Mouse (Mus musculus) neural tube, embryonic 12.5 days (tissue): ENCODE results near the gene Nr3c2. TPM values are rescaled to one million over a fixed set of nuclear protein-coding genes. Genes with fewer than 3 reads are reported as not detected.

ENCODE experiments used
- ATAC-seq: fragments of 200-750 bp; cut with Nextera tagmentation; 2 replicates; pipeline ENCODE4 v1.8.0; 2017; ENCODE audit warnings: low read depth, mild to moderate bottlenecking, moderate TSS enrichment, moderate library complexity; ENCODE audit not compliant: low FRiP score
- H3K27ac ChIP-seq: fragments of 300-500 bp; sonication (generic); 2 replicates; pipeline ENCODE4 v1.5.1; 2016
- H3K27me3 ChIP-seq: fragments of 300-500 bp; sonication (generic); replicated peaks from 2 replicates; pipeline ENCODE4 v1.6.1; 2016; ENCODE audit warnings: mild to moderate bottlenecking
- H3K36me3 ChIP-seq: fragments of 300-500 bp; sonication (generic); 2 replicates; pipeline ENCODE4 v1.6.1; 2016; ENCODE audit warnings: mild to moderate bottlenecking
- H3K4me1 ChIP-seq: fragments of 300-500 bp; sonication (generic); 2 replicates; pipeline ENCODE4 v1.6.1; 2016
- H3K4me2 ChIP-seq: fragments of 300-500 bp; sonication (generic); replicated peaks from 2 replicates; pipeline ENCODE4 v1.6.1; 2016; ENCODE audit warnings: mild to moderate bottlenecking
- H3K4me3 ChIP-seq: fragments of 300-500 bp; sonication (generic); 2 replicates; pipeline ENCODE4 v1.5.1; 2016
- H3K9ac ChIP-seq: fragments of 300-500 bp; sonication (generic); 2 replicates; pipeline ENCODE4 v1.6.1; 2016; ENCODE audit warnings: mild to moderate bottlenecking
- H3K9me3 ChIP-seq: fragments of 300-500 bp; sonication (generic); 2 replicates; pipeline ENCODE4 v1.6.1; 2016; ENCODE audit warnings: mild to moderate bottlenecking
- WGBS: fragments of 180-500 bp; shearing (Covaris S2); methylation state at CpG from one replicate; pipeline ENCODE4 v1.1.7; 2016; 5-methylcytosine and 5-hydroxymethylcytosine counted together
- polyA plus RNA-seq: library from polyadenylated mRNA; unstranded; fragments of >200 nt; fragmentation: Nextera tagmentation; extraction: Ambion mirVana; gene quantifications from 2 replicates; pipeline ENCODE4 v1.2.1, GENCODE M21; 2016

Nr3c2 gene
- polyA plus RNA-seq, 1 experiment from 2014 or later, result 2.0 TPM

- Histone ChIP-seq H3K9ac (no peak overlapping the region), H3K9me3 (no peaks in the 10 kb centered on the region), H3K27ac (no peak overlapping the region), H3K27me3 (no peaks in the 10 kb centered on the region), H3K4me3 (no peak overlapping the region), H3K4me1 (no peaks in the 10 kb centered on the region), H3K36me3 (no peaks in the 10 kb centered on the region), H3K4me2 (no peak overlapping the region)
- WGBS, result 84% methylated on average over 7 of the region's 7 CpGs
- ATAC-seq, result no peak
Measured at GRCm38 (mm10) chr8:77282605-77283236, 383.5 kb downstream of the Nr3c2 start.

- Histone ChIP-seq H3K4me1 (no peaks in the 10 kb centered on the region), H3K27me3 (no peaks in the 10 kb centered on the region), H3K4me3 (no peak overlapping the region), H3K4me2 (no peak overlapping the region), H3K36me3 (no peaks in the 10 kb centered on the region), H3K27ac (no peak overlapping the region), H3K9me3 (no peaks in the 10 kb centered on the region), H3K9ac (no peak overlapping the region)
- no peak for ATAC-seq
- WGBS, result 83% methylated on average over 3 of the region's 3 CpGs
Measured at GRCm38 (mm10) chr8:77284473-77284872, 385.2 kb downstream of the Nr3c2 start.

GRCm38 (mm10) chr8:77288065-77288464 is 388.8 kb downstream of the Nr3c2 start:
- 69% methylated on average over 3 of the region's 3 CpGs for WGBS
- H3K36me3 ChIP-seq, result no peaks in the 10 kb centered on the region
- H3K9me3 ChIP-seq, result no peaks in the 10 kb centered on the region
- H3K4me2 ChIP-seq, result no peak overlapping the region
- no peak overlapping the region for H3K4me3 ChIP-seq
- H3K27me3 ChIP-seq, result no peaks in the 10 kb centered on the region
- H3K9ac ChIP-seq, result no peak overlapping the region
- no peaks in the 10 kb centered on the region for H3K4me1 ChIP-seq
- no peak overlapping the region for H3K27ac ChIP-seq
- no peak for ATAC-seq

- Histone ChIP-seq H3K4me2 (no peak overlapping the region), H3K27ac (no peak overlapping the region), H3K4me1 (no peaks in the 10 kb centered on the region), H3K27me3 (no peaks in the 10 kb centered on the region), H3K4me3 (no peak overlapping the region), H3K36me3 (no peaks in the 10 kb centered on the region), H3K9ac (no peak overlapping the region), H3K9me3 (no peaks in the 10 kb centered on the region)
- WGBS, result 94% methylated on average over 12 of the region's 12 CpGs
- no peak for ATAC-seq
Measured at GRCm38 (mm10) chr8:77288492-77288891, 389.2 kb downstream of the Nr3c2 start.

GRCm38 (mm10) chr8:77292120-77292519 is 392.9 kb downstream of the Nr3c2 start:
- no peak overlapping the region for H3K4me2 ChIP-seq
- no peaks in the 10 kb centered on the region for H3K36me3 ChIP-seq
- H3K27me3 ChIP-seq, result no peaks in the 10 kb centered on the region
- no peaks in the 10 kb centered on the region for H3K4me1 ChIP-seq
- no peak for ATAC-seq
- H3K9me3 ChIP-seq, result no peaks in the 10 kb centered on the region
- H3K9ac ChIP-seq, result no peak overlapping the region
- WGBS, result 70% methylated on average over 4 of the region's 4 CpGs
- H3K27ac ChIP-seq, result no peak overlapping the region
- H3K4me3 ChIP-seq, result no peak overlapping the region

- ATAC-seq, result no peak
- Histone ChIP-seq H3K36me3 (no peaks in the 10 kb centered on the region), H3K4me1 (no peaks in the 10 kb centered on the region), H3K4me2 (no peak overlapping the region), H3K9ac (no peak overlapping the region), H3K27ac (no peak overlapping the region), H3K4me3 (no peak overlapping the region), H3K27me3 (no peaks in the 10 kb centered on the region), H3K9me3 (no peaks in the 10 kb centered on the region)
- WGBS, result 65% methylated on average over 11 of the region's 11 CpGs
Measured at GRCm38 (mm10) chr8:77292649-77293048, 393.4 kb downstream of the Nr3c2 start.

GRCm38 (mm10) chr8:77294599-77294998 is 395.4 kb downstream of the Nr3c2 start:
- Histone ChIP-seq H3K9me3 (no peaks in the 10 kb centered on the region), H3K27ac (no peak overlapping the region), H3K36me3 (no peaks in the 10 kb centered on the region), H3K9ac (no peak overlapping the region), H3K27me3 (no peaks in the 10 kb centered on the region), H3K4me2 (no peak overlapping the region), H3K4me1 (no peaks in the 10 kb centered on the region), H3K4me3 (no peak overlapping the region)
- WGBS, result 86% methylated on average over 11 of the region's 11 CpGs
- ATAC-seq, result no peak
